In genomic region chr6:118594070-118594469, GRCm38 (mm10) we compare ENCODE assay signal across 8 mouse cellular contexts. TPM values are rescaled to one million over a fixed set of nuclear protein-coding genes. Genes with fewer than 3 reads are reported as not detected.
A peak's percentile ranks its signal among the peaks of the same experiment; 100 is the strongest.
DNase-seq lines count a peak whose midpoint lies in the region; ATAC-seq and TF ChIP-seq lines count a peak whose summit lies in the region.

No protein-coding gene starts in this region.

- H3K27me3 ChIP-seq in forebrain, embryonic 12.5 days: peaks cover 38% of the 10 kb centered on the region
- peaks cover 28% of the 10 kb centered on the region for H3K27me3 ChIP-seq in limb, embryonic 12.5 days
- H3K27me3 ChIP-seq in neural tube, embryonic 14.5 days (ENCODE audit: control insufficient read depth, insufficient read depth, low read length): no peaks in the 10 kb centered on the region; the same call in 1 of the 2 replicates

- no peaks in the 10 kb centered on the region for H3K9me3 ChIP-seq in forebrain, embryonic 12.5 days
- no peaks in the 10 kb centered on the region for H3K9me3 ChIP-seq in limb, embryonic 12.5 days
- H3K9me3 ChIP-seq in neural tube, embryonic 14.5 days (ENCODE audit: control insufficient read depth, low read length): no peaks in the 10 kb centered on the region

- intact Hi-C loops in left cerebral cortex, adult 2 months (cut with DNase I): no loop called here
- intact Hi-C loops in left cerebral cortex, postnatal 36 days (cut with DNase I): no loop called here

- H3K36me3 ChIP-seq in forebrain, embryonic 12.5 days (replicated peaks): no peaks in the 10 kb centered on the region
- H3K36me3 ChIP-seq in limb, embryonic 12.5 days: peaks cover 36% of the 10 kb centered on the region; the same call in 1 of the 2 replicates
- H3K36me3 ChIP-seq in neural tube, embryonic 14.5 days (ENCODE audit: control insufficient read depth, insufficient read depth, low read length): no peaks in the 10 kb centered on the region

- WGBS in forebrain, embryonic 12.5 days: 35% methylated on average over 10 of the region's 10 CpGs
- 36% methylated on average over 10 of the region's 10 CpGs for WGBS in limb, embryonic 12.5 days
- 36% methylated on average over 10 of the region's 10 CpGs for WGBS in neural tube, embryonic 14.5 days

- H3K9ac ChIP-seq in forebrain, embryonic 12.5 days: peak overlapping the region; percentile 45
- H3K9ac ChIP-seq in limb, embryonic 12.5 days (replicated peaks): peak overlapping the region; percentile 38; the same call in 1 of the 2 replicates
- H3K9ac ChIP-seq in neural tube, embryonic 14.5 days (replicated peaks; ENCODE audit: low read depth, low read length): no peak overlapping the region

- peak; percentile 36; the same call in 1 of the 2 replicates for ATAC-seq in forebrain, embryonic 12.5 days (ENCODE audit: low FRiP score)
- ATAC-seq in limb, embryonic 12.5 days (ENCODE audit: insufficient number of reproducible peaks, insufficient read depth, low FRiP score, low TSS enrichment, low read depth): peak; percentile 31; the same call in 1 of the 2 replicates
- ATAC-seq in neural tube, embryonic 14.5 days (ENCODE audit: low read depth): peak; percentile 47; the same call in 1 of the 2 replicates

- peak overlapping the region; percentile 82 for H3K27ac ChIP-seq in left cerebral cortex, adult 2 months
- H3K27ac ChIP-seq in forebrain, embryonic 12.5 days: no peak overlapping the region
- H3K27ac ChIP-seq in limb, embryonic 12.5 days: no peak overlapping the region
- H3K27ac ChIP-seq in neural tube, embryonic 14.5 days (ENCODE audit: low read depth, low read length): no peak overlapping the region

- H3K4me3 ChIP-seq in left cerebral cortex, adult 2 months: peak overlapping the region; percentile 31
- H3K4me3 ChIP-seq in forebrain, embryonic 12.5 days (replicated peaks): peak overlapping the region; percentile 48
- H3K4me3 ChIP-seq in limb, embryonic 12.5 days (replicated peaks): peak overlapping the region; percentile 38
- H3K4me3 ChIP-seq in neural tube, embryonic 14.5 days (ENCODE audit: low read depth, low read length): no peak overlapping the region; the same call in 1 of the 2 replicates

- H3K4me1 ChIP-seq in forebrain, embryonic 12.5 days: peaks cover 19% of the 10 kb centered on the region
- peaks cover 18% of the 10 kb centered on the region for H3K4me1 ChIP-seq in limb, embryonic 12.5 days (replicated peaks)
- no peaks in the 10 kb centered on the region for H3K4me1 ChIP-seq in neural tube, embryonic 14.5 days (ENCODE audit: control insufficient read depth, insufficient read depth, low read length)

- no peak for DNase-seq in left cerebral cortex, adult 2 months (ENCODE audit: extremely low spot score in 1 of 2, low spot score in 2 of 2)
- DNase-seq in left cerebral cortex, postnatal 36 days (ENCODE audit: low spot score in 2 of 2): no peak
- DNase-seq in c-Kit-positive CD71-positive TER-119-positive erythroid progenitor cells, embryonic 14.5 days (ENCODE audit: low spot score): no peak
- DNase-seq in frontal cortex, postnatal 36 days (ENCODE audit: low spot score in 2 of 2): no peak
- no peak for DNase-seq in adrenal gland, postnatal 10 days

- no peak for TF ChIP-seq CTCF in left cerebral cortex, adult 2 months (IDR thresholded peaks at IDR 0.05)

- peak overlapping the region; percentile 81 for H3K4me2 ChIP-seq in forebrain, embryonic 12.5 days
- peak overlapping the region; percentile 68 for H3K4me2 ChIP-seq in limb, embryonic 12.5 days
- H3K4me2 ChIP-seq in neural tube, embryonic 14.5 days (ENCODE audit: low read depth, low read length): peak overlapping the region; percentile 39

RNA-seq across cellular contexts. Expression of gene Ankrd26, which starts 32.0 kb away (rescaled TPM):
- 10 to 100 TPM; 11.8 to 12.8 TPM for total RNA-seq in left cerebral cortex, adult 2 months (2021)
- 10 to 100 TPM in 1 of 2 experiments, 1 to 10 TPM in 1; 9.0 to 11.5 TPM for total RNA-seq in left cerebral cortex, postnatal 36 days (2021)
- 25.8 and 26.3 TPM in 2 replicates for polyA plus RNA-seq in forebrain, embryonic 12.5 days (2016; fragmentation: Nextera tagmentation; extraction: Ambion mirVana)
- 16.1 and 20.5 TPM in 2 replicates for polyA plus RNA-seq in limb, embryonic 12.5 days (2016; fragmentation: Nextera tagmentation; extraction: Ambion mirVana)
- 15.0 and 17.4 TPM in 2 replicates for polyA plus RNA-seq in neural tube, embryonic 14.5 days (2014; fragmentation: Nextera tagmentation; extraction: Ambion mirVana)
- total RNA-seq in adrenal gland, postnatal 10 days (2021): 1 to 10 TPM; 3.3 to 5.1 TPM
